Mouse (Mus musculus) c-Kit-negative CD71-positive TER-119-positive erythroid progenitor cells, embryonic 14.5 days (primary cell): ENCODE data around the gene Olfr123.

ENCODE experiments used
- DNase-seq: peaks from one replicate; pipeline ENCODE4 v3.0.0-alpha.2; 2013; ENCODE audit warnings: low read depth, low spot score

The Olfr123 gene

DNA sequence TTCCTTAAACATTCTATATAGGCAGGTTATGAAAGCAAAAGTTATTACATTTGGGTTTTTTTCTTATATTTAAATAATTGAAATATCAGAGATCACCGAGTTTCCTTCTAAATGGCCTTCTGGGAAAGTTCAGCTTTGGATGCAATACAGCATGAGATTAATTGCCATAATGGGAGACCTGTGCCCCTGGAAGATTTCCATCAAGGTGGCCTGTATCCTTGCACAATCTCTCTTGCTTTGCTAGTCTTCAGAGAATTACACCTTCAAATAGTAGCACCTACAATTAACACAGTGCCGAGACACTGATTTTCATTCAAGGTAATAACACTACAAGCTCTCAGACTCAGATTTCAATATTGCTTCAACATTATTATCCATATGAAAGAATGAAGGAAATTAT, at the start of gene Olfr123:
Gene Olfr123 (plus strand): TSS at position 301 of the 400 bp plus-strand sequence.
- no peak for DNase-seq

DNA sequence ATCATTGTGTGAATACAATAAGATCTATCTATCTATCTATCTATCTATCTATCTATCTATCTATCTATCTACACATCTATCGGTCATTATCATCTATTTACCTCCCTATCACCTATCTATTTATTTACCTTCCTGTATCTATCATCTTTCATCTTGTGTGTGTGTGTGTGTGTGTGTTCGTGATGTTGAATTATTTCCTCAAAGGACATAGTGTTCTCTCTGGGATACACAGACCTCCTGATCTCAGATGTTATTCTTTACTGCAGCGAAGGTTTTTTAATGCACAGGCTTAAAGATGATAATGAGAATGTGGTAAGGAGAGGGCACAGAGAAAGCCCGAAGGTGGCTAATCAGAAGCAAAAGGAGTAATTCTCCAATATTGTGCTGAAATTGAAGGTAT, 25.0 kb upstream of the Olfr123 start, which contains the start of gene Olfr122:
Gene Olfr122 (plus strand): TSS at position 301 of the 400 bp plus-strand sequence.
- no peak for DNase-seq

DNA sequence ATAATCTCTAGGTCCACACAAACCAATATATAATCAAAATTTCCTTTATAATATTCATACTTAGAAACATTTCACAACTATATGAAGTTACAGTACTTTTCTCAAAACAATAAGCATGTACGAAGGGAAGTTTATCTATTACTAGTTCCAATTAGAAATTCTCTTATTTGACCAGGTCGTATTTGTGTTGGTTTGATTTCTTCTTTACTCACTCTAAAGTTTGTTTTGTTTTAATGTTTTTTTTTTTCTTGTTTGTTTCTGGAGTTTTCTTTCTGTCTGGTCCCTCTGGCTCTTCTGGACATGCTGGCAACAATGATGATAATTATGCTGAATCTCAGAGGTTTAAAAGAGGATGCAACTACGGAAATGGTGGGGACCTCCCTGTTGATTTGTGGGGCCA, 6.3 kb downstream of the Olfr123 start, which contains the start of gene Olfr124:
Gene Olfr124 (plus strand): TSS at position 301 of the 400 bp plus-strand sequence.
- no peak for DNase-seq

DNA sequence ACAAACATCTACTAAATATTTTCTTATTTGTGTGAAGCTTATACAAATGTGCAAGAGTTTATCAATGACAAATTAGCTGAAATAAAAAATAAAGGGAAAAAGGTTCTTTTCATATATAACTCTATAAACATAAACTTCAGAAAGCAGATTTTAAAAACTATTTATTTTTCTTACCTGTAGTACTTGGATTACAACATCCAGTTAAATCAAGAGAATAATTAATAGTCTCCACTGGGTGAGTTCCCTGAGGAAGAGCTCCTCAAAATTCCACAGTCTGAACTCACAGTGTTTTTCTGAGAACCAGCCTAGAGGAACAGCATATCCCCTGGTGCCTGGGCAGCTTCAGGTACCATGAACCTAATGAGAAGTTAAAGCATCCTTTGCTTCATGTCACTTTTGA, 39.3 kb downstream of the Olfr123 start, which contains the start of gene Olfr125:
Gene Olfr125 (plus strand): TSS at position 301 of the 400 bp plus-strand sequence.
- DNase-seq: no peak

DNA sequence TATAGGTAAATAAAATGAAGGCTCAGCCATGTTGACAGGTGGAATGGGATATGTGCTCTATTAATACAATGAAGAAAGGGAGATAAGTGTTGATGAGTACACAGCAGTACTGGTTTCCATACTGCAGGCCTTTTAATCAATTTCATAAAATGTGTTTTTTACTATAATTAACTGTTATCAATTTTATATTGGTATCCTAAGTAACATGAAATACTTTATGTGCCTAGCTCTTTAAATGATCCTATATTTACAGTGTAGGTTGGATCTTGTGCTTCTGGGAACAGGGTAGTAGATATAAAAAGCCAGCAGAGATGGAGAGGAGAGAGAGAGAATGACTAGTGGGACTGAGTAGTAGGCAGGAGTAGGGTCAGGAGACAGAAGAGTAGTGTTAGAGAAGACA, 53.9 kb downstream of the Olfr123 start, which contains the start of gene Olfr126:
Gene Olfr126 (plus strand): TSS at position 301 of the 400 bp plus-strand sequence.
- no peak for DNase-seq
